Mouse (Mus musculus) bone marrow, adult 2 months (tissue): ENCODE measurements around the gene Mrps17.

Experiments
- CTCF ChIP-seq: fragments of 200-500 bp; IDR thresholded peaks from 2 replicates; pipeline ENCODE4 v1.5.1; 2011; ENCODE audit warnings: low read length, control low read depth; ENCODE audit not compliant: control insufficient read depth, insufficient read depth
- POLR2A ChIP-seq: fragments of 200-500 bp; IDR thresholded peaks from 2 replicates; pipeline ENCODE4 v1.6.1; 2011; ENCODE audit warnings: low read depth, mild to moderate bottlenecking, control low read depth, low read length, borderline replicate concordance; ENCODE audit not compliant: control insufficient read depth

DNA sequence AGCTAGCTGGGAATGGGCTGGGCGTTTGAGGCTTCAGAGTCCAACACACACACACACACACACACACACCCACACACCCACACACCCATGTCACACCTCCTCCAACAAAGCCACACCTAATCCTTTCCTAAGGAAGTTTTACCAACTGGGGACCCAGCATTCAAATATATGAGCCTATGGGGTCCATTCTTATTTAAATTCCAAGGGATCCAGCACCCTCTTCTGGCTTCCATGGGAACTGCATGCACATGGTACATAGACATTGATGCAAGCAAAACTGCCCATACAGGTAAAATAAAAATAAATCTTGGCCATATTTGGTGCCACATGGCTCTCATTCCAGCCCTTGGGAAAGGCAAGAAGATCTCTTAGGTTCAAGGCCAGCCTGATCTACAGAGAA lies 25.7 kb downstream of the Mrps17 start:
- no peak for TF ChIP-seq CTCF
- TF ChIP-seq POLR2A, result no peak
